Mouse (Mus musculus) intestine, embryonic 14.5 days (tissue): ENCODE results near the gene Fermt3. TPM values are rescaled to one million over a fixed set of nuclear protein-coding genes. Genes with fewer than 3 reads are reported as not detected.

Source experiments
- ATAC-seq: fragments of 200-750 bp; cut with Nextera tagmentation; replicated peaks from 2 replicates; pipeline ENCODE4 v1.8.0; 2017; ENCODE audit warnings: low read depth, moderate number of reproducible peaks, moderate TSS enrichment, moderate library complexity; ENCODE audit not compliant: low FRiP score, low TSS enrichment
- DNase-seq: peaks from one replicate; pipeline ENCODE4 v3.0.0-alpha.2; 2018; ENCODE audit warnings: low spot score
- H3K27ac ChIP-seq: fragments of 300-500 bp; sonication (generic); 2 replicates; pipeline ENCODE4 v1.5.1; 2014; ENCODE audit warnings: low read depth, mild to moderate bottlenecking, control low read depth
- H3K27me3 ChIP-seq: fragments of 300-500 bp; sonication (generic); replicated peaks from 2 replicates; pipeline ENCODE4 v1.6.1; 2014; ENCODE audit warnings: low read length, control low read depth; ENCODE audit not compliant: control insufficient read depth, insufficient read depth
- H3K36me3 ChIP-seq: fragments of 300-500 bp; sonication (generic); 2 replicates; pipeline ENCODE4 v1.6.1; 2014; ENCODE audit warnings: low read length, control low read depth; ENCODE audit not compliant: control insufficient read depth, insufficient read depth
- H3K4me1 ChIP-seq: fragments of 300-500 bp; sonication (generic); replicated peaks from 2 replicates; pipeline ENCODE4 v1.6.1; 2014; ENCODE audit warnings: low read length, control low read depth, mixed read lengths; ENCODE audit not compliant: control insufficient read depth, insufficient read depth
- H3K4me2 ChIP-seq: fragments of 300-500 bp; sonication (generic); 2 replicates; pipeline ENCODE4 v1.6.1; 2014; ENCODE audit warnings: low read length
- H3K4me3 ChIP-seq: fragments of 300-500 bp; sonication (generic); 2 replicates; pipeline ENCODE4 v1.5.1; 2014; ENCODE audit warnings: low read depth, low read length, control low read depth, mixed read lengths
- H3K9ac ChIP-seq: fragments of 300-500 bp; sonication (generic); 2 replicates; pipeline ENCODE4 v1.6.1; 2014; ENCODE audit warnings: mild to moderate bottlenecking, low read length
- H3K9me3 ChIP-seq: fragments of 300-500 bp; sonication (generic); 2 replicates; pipeline ENCODE4 v1.6.1; 2016; ENCODE audit warnings: low read length, control low read depth; ENCODE audit not compliant: control insufficient read depth
- WGBS: fragments of 180-500 bp; shearing (Covaris S2); extraction: QIAGEN DNeasy Blood & Tissue Kit; methylation state at CpG from one replicate; pipeline ENCODE4 v1.1.7; 2014; 5-methylcytosine and 5-hydroxymethylcytosine counted together
- polyA plus RNA-seq: library from polyadenylated mRNA; unstranded; fragments of >200 nt; fragmentation: Nextera tagmentation; extraction: Ambion mirVana; gene quantifications from 2 replicates; pipeline ENCODE4 v1.2.1, GENCODE M21; 2014

The Fermt3 gene
- polyA plus RNA-seq, 1 experiment from 2014 or later, result 7.3 TPM

DNA sequence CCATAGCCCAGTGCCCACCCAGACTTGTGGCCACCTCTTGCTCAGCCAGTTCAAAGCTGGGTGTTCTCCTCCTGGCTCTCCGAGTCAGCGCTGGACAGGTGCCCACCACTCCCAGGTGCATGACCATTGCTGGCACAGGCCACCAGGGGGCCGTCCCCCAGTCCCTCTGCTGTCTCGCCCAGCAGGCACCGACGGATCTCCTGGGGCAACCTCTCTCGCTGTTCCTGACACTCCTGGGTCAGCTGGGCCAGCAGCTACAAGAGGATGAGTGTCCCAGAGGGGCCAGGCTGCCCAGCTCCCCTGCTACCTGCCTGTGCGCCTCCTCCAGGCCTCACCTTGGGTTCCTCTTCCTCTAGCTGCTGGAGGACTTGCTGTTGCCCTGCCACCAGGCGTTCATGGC, 65.2 kb downstream of the Fermt3 start:
- Histone ChIP-seq H3K4me2 (no peak overlapping the region), H3K9me3 (no peaks in the 10 kb centered on the region), H3K4me3 (no peak overlapping the region), H3K4me1 (peaks cover 20% of the 10 kb centered on the region), H3K9ac (no peak overlapping the region), H3K36me3 (peaks cover 64% of the 10 kb centered on the region), H3K27me3 (no peaks in the 10 kb centered on the region), H3K27ac (no peak overlapping the region)
- DNase-seq (no peak), ATAC-seq (no peak)
- WGBS, result 49% methylated on average over 8 of the region's 9 CpGs

DNA sequence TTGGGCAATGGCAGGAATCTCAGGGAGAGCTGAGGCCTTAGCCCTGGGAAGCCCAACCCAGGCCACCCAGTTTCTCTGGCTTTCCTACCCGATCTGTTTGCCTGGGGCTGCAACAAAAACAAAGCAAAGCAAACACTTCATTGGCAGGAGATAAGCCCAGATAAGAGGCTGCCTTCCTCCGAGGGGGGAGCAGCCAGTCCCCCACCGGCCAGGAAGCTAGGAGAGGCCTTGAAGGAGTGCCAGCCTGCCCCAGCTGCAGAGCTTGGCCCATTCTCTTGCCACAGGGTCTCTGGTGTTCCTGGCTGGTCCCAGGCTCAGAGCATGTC, 66.6 kb downstream of the Fermt3 start:
- 17% methylated on average over 3 of the region's 3 CpGs for WGBS
- DNase-seq (no peak), ATAC-seq (no peak)
- Histone ChIP-seq H3K36me3 (peaks cover 50% of the 10 kb centered on the region), H3K4me2 (peak overlapping the region; percentile 94), H3K9me3 (no peaks in the 10 kb centered on the region), H3K27ac (peak overlapping the region; percentile 92), H3K27me3 (no peaks in the 10 kb centered on the region), H3K9ac (peak overlapping the region; percentile 61), H3K4me1 (peaks cover 20% of the 10 kb centered on the region), H3K4me3 (peak overlapping the region; percentile 52; the same call in 1 of the 2 replicates)

DNA sequence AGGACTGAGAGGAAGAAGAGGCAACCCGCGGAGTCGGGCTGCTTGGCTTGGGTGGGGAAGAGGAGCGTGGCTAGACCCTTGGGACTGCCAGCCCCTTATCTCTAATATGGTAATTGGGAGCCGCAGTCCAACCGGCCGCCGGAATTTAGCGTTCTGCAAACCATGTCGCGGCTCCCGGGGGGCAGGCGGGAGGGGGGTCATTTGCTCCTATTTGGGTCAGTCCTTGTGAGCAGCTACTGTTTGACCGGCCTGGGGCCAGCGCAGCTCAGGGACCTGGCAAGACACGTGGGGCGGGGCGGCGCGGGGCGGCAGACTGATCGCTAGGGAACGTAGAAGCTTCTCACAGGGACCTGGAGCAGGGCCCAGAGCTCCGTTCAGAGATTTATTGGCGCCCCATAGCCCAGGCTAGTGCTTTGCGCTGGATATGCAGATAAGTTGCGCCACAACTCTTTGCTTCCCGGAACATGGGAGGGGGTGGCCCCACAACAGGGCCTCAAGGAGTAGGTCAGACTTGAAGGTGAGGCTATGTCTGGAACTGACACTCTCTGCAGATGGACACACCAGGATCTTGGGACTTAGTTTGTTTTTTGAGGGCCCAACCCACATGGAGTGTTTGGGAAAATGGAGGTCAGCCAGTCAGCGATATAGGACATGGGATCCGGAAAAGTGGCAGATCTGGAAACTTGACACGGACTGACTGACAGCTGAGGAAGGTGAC, 67.1 kb downstream of the Fermt3 start:
- Histone ChIP-seq H3K36me3 (peaks cover 45% of the 10 kb centered on the region), H3K9ac (peak overlapping the region; percentile 61), H3K4me2 (peak overlapping the region; percentile 94), H3K27me3 (no peaks in the 10 kb centered on the region), H3K27ac (peak overlapping the region; percentile 92), H3K4me3 (peak overlapping the region; percentile 52), H3K4me1 (peaks cover 20% of the 10 kb centered on the region), H3K9me3 (no peaks in the 10 kb centered on the region)
- WGBS, result 2% methylated on average over 31 of the region's 31 CpGs
- peak; percentile 33 for ATAC-seq
- peak; percentile 86 for DNase-seq

DNA sequence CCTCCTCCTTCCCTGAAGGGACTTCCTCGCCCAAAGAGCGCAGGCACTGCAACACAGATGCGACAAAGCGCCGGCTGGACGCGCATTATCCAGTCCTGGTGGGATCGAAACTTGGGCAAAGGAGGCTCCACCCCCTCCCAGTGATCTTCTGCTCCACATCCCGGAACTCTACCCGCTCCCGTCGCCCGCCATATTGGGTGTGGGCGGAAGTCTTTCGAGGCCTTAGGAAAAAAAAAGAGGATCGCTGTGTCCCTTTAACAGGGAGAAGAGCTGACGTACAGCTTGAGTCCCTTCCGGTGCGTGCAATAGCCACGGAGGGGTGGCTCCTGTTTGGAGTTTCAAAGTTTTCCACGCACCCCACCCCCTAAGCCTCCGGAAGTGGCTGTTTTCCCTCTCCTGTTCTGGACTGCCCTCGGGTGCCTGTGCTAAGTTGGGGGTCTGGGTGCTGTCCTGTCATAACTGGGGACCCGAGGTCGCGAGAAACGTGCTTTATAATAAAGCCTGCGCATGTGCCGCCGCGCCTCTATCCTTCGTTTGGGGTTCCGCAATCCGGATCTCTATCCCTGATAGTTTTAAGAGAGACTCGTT, 67.8 kb downstream of the Fermt3 start:
- WGBS, result under 1% methylated on average over 35 of the region's 35 CpGs
- DNase-seq (peak; percentile 91), ATAC-seq (peak; percentile 82)
- peak overlapping the region; percentile 94 for H3K4me2 ChIP-seq
- no peaks in the 10 kb centered on the region for H3K9me3 ChIP-seq
- H3K9ac ChIP-seq, result peak overlapping the region; percentile 61
- H3K27ac ChIP-seq, result peak overlapping the region; percentile 92
- peaks cover 20% of the 10 kb centered on the region for H3K4me1 ChIP-seq
- no peaks in the 10 kb centered on the region for H3K27me3 ChIP-seq
- peak overlapping the region; percentile 52 for H3K4me3 ChIP-seq
- peaks cover 38% of the 10 kb centered on the region for H3K36me3 ChIP-seq

DNA sequence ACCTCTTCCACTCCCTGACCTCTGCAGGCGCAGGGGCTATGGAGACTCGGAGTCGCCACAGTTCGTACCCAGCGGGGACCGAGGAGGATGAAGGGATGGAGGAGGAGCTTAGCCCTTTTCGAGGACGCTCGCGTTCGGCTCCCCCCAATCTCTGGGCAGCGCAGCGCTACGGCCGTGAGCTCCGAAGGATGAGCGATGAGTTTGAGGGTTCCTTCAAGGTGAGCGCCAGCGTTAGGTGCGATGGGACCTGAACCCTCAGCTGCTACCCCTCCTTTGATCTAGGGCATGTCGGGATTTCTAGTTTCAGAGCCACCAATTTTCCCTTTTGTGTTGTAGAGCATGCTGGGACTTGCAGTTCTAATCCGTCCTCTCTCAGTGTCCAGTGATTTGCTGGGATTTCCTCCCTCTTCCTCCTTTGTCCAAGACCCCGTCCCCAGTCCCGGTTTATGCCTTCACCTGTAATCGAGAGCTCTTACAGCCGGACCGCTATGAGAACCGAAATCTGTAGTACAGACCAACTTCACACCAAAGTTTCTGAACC, 68.6 kb downstream of the Fermt3 start:
- under 1% methylated on average over 28 of the region's 28 CpGs for WGBS
- Histone ChIP-seq H3K9me3 (no peaks in the 10 kb centered on the region), H3K36me3 (peaks cover 30% of the 10 kb centered on the region), H3K4me3 (peak overlapping the region; percentile 52), H3K9ac (peak overlapping the region; percentile 61), H3K27ac (peak overlapping the region; percentile 92), H3K4me2 (peak overlapping the region; percentile 94), H3K4me1 (peaks cover 20% of the 10 kb centered on the region), H3K27me3 (no peaks in the 10 kb centered on the region)
- DNase-seq, result peak; percentile 84
- peak; percentile 30 for ATAC-seq

DNA sequence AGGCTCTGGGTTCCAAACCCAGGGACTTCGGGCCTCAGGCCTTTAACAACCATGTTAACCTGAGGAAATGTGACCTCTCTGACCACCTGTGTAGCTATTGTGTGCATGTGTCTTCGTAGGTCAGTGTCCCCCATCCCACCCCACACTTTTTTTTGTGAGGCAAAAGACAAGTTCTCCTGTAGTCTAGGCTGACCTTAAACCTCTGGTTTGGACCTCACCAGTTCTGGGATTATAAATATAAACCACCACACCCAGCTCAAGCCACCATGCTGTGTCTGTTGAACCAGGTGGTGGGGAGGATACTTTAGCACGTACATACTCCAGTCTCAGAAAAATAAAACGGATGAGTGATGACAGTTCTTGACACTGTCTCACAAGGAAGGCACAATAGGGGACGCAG, 69.3 kb downstream of the Fermt3 start:
- Histone ChIP-seq H3K9ac (peak overlapping the region; percentile 61), H3K4me2 (peak overlapping the region; percentile 94), H3K4me3 (peak overlapping the region; percentile 52), H3K27me3 (no peaks in the 10 kb centered on the region), H3K4me1 (peaks cover 20% of the 10 kb centered on the region), H3K9me3 (no peaks in the 10 kb centered on the region), H3K27ac (peak overlapping the region; percentile 92; the same call in 1 of the 2 replicates), H3K36me3 (peaks cover 23% of the 10 kb centered on the region)
- no peak for ATAC-seq
- DNase-seq, result no peak
- WGBS, result 58% methylated on average over 5 of the region's 5 CpGs

DNA sequence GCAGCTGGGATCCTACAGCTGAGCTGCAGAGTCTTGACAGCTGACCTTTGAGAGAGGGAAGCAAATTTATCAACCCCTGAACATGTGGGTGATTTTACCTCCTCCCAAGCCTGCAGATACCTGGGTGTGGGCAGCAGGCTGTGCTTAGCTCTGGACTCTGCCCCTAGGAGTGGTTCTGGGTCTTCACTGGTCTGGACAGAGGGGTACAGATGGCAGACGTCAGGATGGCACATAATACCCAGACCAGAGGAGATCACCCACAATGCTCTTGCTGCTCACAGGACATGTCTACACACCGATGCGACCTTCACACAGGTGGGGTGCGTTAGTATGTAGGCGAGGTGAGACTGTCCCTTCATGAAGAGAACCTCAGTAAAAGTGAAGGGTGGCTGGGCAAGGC, 69.7 kb downstream of the Fermt3 start:
- 86% methylated on average over 5 of the region's 5 CpGs for WGBS
- Histone ChIP-seq H3K4me3 (0 out of 2 replicates have a peak overlapping the region, but pooled peaks have one; percentile 52), H3K27me3 (no peaks in the 10 kb centered on the region), H3K4me2 (peak overlapping the region; percentile 94; the same call in 1 of the 2 replicates), H3K36me3 (peaks cover 19% of the 10 kb centered on the region), H3K9me3 (no peaks in the 10 kb centered on the region), H3K9ac (no peak overlapping the region), H3K4me1 (peaks cover 20% of the 10 kb centered on the region), H3K27ac (no peak overlapping the region)
- DNase-seq, result no peak
- no peak for ATAC-seq
